In genomic region chr8:69902163-69903062, GRCm38 (mm10) we compare ENCODE assay signal across 8 mouse cellular contexts. TPM values are rescaled to one million over a fixed set of nuclear protein-coding genes. Genes with fewer than 3 reads are reported as not detected.
DNase-seq lines count a peak whose midpoint lies in the region; ATAC-seq lines count a peak whose summit lies in the region.

Gene Tssk6 (plus strand): TSS chr8:69902184.
Gene Ndufa13 (minus strand): TSS chr8:69902558.
Gene Yjefn3 (minus strand): TSS chr8:69902712.

- DNase-seq in urinary bladder, postnatal 36 days (ENCODE audit: low spot score in 2 of 2) = peak; percentile 32 to 37
- DNase-seq in urinary bladder, postnatal 10 days (ENCODE audit: low spot score) = no peak
- DNase-seq in cerebellum, adult 9-11 months = peak; percentile 81
- peak; percentile 39 for DNase-seq in liver, embryonic 13.5 days
- DNase-seq in right cerebral cortex, postnatal 25 days = no peak

- H3K27ac ChIP-seq in kidney, embryonic 15.5 days = peak within 1 kb of the TSS; percentile 98
- peak within 1 kb of the TSS; percentile 96 for H3K27ac ChIP-seq in liver, embryonic 13.5 days
- peak within 1 kb of the TSS; percentile 67 for H3K27ac ChIP-seq in neural tube, embryonic 12.5 days

- H3K4me3 ChIP-seq in kidney, embryonic 15.5 days (replicated peaks) = peak within 1 kb of the TSS; percentile 83
- H3K4me3 ChIP-seq in liver, embryonic 13.5 days (replicated peaks) = peak within 1 kb of the TSS; percentile 74
- H3K4me3 ChIP-seq in neural tube, embryonic 12.5 days = peak within 1 kb of the TSS; percentile 62

- H3K4me1 ChIP-seq in kidney, embryonic 15.5 days = peaks cover 51% of the 10 kb centered on the region
- peaks cover 84% of the 10 kb centered on the region for H3K4me1 ChIP-seq in liver, embryonic 13.5 days (replicated peaks)
- H3K4me1 ChIP-seq in neural tube, embryonic 12.5 days = peaks cover 33% of the 10 kb centered on the region

- H3K9ac ChIP-seq in kidney, embryonic 15.5 days = peak within 1 kb of the TSS; percentile 70
- peak within 1 kb of the TSS; percentile 93 for H3K9ac ChIP-seq in liver, embryonic 13.5 days
- peak within 1 kb of the TSS; percentile 71 for H3K9ac ChIP-seq in neural tube, embryonic 12.5 days

- 2% methylated on average over 89 of the region's 89 CpGs for WGBS in kidney, embryonic 15.5 days
- WGBS in liver, embryonic 13.5 days (ENCODE audit: insufficient replicate concordance) = 1% methylated on average over 88 of the region's 89 CpGs
- 3% methylated on average over 89 of the region's 89 CpGs for WGBS in neural tube, embryonic 12.5 days

- H3K9me3 ChIP-seq in kidney, embryonic 15.5 days (replicated peaks) = no peaks in the 10 kb centered on the region
- H3K9me3 ChIP-seq in liver, embryonic 13.5 days (replicated peaks) = no peaks in the 10 kb centered on the region
- H3K9me3 ChIP-seq in neural tube, embryonic 12.5 days = no peaks in the 10 kb centered on the region

- peak within 1 kb of the TSS; percentile 92 for H3K4me2 ChIP-seq in kidney, embryonic 15.5 days
- H3K4me2 ChIP-seq in liver, embryonic 13.5 days = peak within 1 kb of the TSS; percentile 99
- peak within 1 kb of the TSS; percentile 87 for H3K4me2 ChIP-seq in neural tube, embryonic 12.5 days (replicated peaks)

- peaks cover 22% of the 10 kb centered on the region; the same call in 1 of the 2 replicates for H3K36me3 ChIP-seq in kidney, embryonic 15.5 days
- peaks cover 27% of the 10 kb centered on the region for H3K36me3 ChIP-seq in liver, embryonic 13.5 days
- H3K36me3 ChIP-seq in neural tube, embryonic 12.5 days = peaks cover 16% of the 10 kb centered on the region

- H3K27me3 ChIP-seq in kidney, embryonic 15.5 days = no peaks in the 10 kb centered on the region
- no peaks in the 10 kb centered on the region for H3K27me3 ChIP-seq in liver, embryonic 13.5 days
- H3K27me3 ChIP-seq in neural tube, embryonic 12.5 days (replicated peaks) = no peaks in the 10 kb centered on the region

- peak; percentile 14 for ATAC-seq in granulocyte monocyte progenitor cell, adult 5-6 weeks (replicated peaks; ENCODE audit: poor library complexity, severe bottlenecking)
- peak; percentile 44 for ATAC-seq in kidney, embryonic 15.5 days (replicated peaks; ENCODE audit: low FRiP score)
- ATAC-seq in liver, embryonic 13.5 days (ENCODE audit: low read depth) = peak; percentile 41
- ATAC-seq in neural tube, embryonic 12.5 days (ENCODE audit: low FRiP score, low read depth) = peak; percentile 55

RNA-seq across cellular contexts. Expression of gene Tssk6, which starts in this region (rescaled TPM):
- 0.73 TPM in 1 of 2 replicates, not detected in the other for total RNA-seq in granulocyte monocyte progenitor cell, adult 5-6 weeks (2014; fragmentation: Nextera tagmentation)
- total RNA-seq in granulocyte monocyte progenitor cell, adult 5-6 weeks (2017) = 1.5 and 2.5 TPM in 2 replicates
- 3.4 and 4.6 TPM in 2 replicates for polyA plus RNA-seq in kidney, embryonic 15.5 days (2015; fragmentation: Nextera tagmentation; extraction: Ambion mirVana)
- polyA plus RNA-seq in liver, embryonic 13.5 days (2015; fragmentation: Nextera tagmentation; extraction: Ambion mirVana) = 2.4 and 2.5 TPM in 2 replicates
- polyA plus RNA-seq in neural tube, embryonic 12.5 days (2016; fragmentation: Nextera tagmentation; extraction: Ambion mirVana) = 4.1 and 4.3 TPM in 2 replicates

RNA-seq across cellular contexts. Expression of gene Ndufa13, which starts in this region (rescaled TPM):
- total RNA-seq in granulocyte monocyte progenitor cell, adult 5-6 weeks (2014; fragmentation: Nextera tagmentation) = 76.7 and 98.5 TPM in 2 replicates
- total RNA-seq in granulocyte monocyte progenitor cell, adult 5-6 weeks (2017) = 107 and 110 TPM in 2 replicates
- polyA plus RNA-seq in kidney, embryonic 15.5 days (2015; fragmentation: Nextera tagmentation; extraction: Ambion mirVana) = 205 and 210 TPM in 2 replicates
- polyA plus RNA-seq in liver, embryonic 13.5 days (2015; fragmentation: Nextera tagmentation; extraction: Ambion mirVana) = 109 and 114 TPM in 2 replicates
- polyA plus RNA-seq in neural tube, embryonic 12.5 days (2016; fragmentation: Nextera tagmentation; extraction: Ambion mirVana) = 162 and 171 TPM in 2 replicates

RNA-seq across cellular contexts. Expression of gene Yjefn3, which starts in this region (rescaled TPM):
- total RNA-seq in granulocyte monocyte progenitor cell, adult 5-6 weeks (2014; fragmentation: Nextera tagmentation) = 2.7 TPM in 1 of 2 replicates, not detected in the other
- not detected in 2 replicates for total RNA-seq in granulocyte monocyte progenitor cell, adult 5-6 weeks (2017)
- polyA plus RNA-seq in kidney, embryonic 15.5 days (2015; fragmentation: Nextera tagmentation; extraction: Ambion mirVana) = 4.5 and 5.2 TPM in 2 replicates
- 0.74 and 0.81 TPM in 2 replicates for polyA plus RNA-seq in liver, embryonic 13.5 days (2015; fragmentation: Nextera tagmentation; extraction: Ambion mirVana)
- polyA plus RNA-seq in neural tube, embryonic 12.5 days (2016; fragmentation: Nextera tagmentation; extraction: Ambion mirVana) = 8.4 and 9.8 TPM in 2 replicates

Comparison
In these comparisons a context has a peak if more than half of its experiments do, and no peak if none do; other contexts are left out.
1. DNase-seq: peak in urinary bladder, postnatal 36 days (2 of 2), cerebellum, adult 9-11 months (single experiment) and liver, embryonic 13.5 days (single experiment); none in urinary bladder, postnatal 10 days (single experiment) and right cerebral cortex, postnatal 25 days (single experiment).
2. Peak in every context shown above with its lines, with median percentiles within 50 percentile points of each other: ATAC-seq, H3K27ac ChIP-seq, H3K4me2 ChIP-seq, H3K4me3 ChIP-seq and H3K9ac ChIP-seq.